Mouse (Mus musculus): ENCODE data around the gene Atp6v1d. TPM values are rescaled to one million over a fixed set of nuclear protein-coding genes. Genes with fewer than 3 reads are reported as not detected.

Gene Atp6v1d
- 30.0 and 31.4 TPM in 2 replicates for polyA plus RNA-seq (2012; rRNA removed)

DNA sequence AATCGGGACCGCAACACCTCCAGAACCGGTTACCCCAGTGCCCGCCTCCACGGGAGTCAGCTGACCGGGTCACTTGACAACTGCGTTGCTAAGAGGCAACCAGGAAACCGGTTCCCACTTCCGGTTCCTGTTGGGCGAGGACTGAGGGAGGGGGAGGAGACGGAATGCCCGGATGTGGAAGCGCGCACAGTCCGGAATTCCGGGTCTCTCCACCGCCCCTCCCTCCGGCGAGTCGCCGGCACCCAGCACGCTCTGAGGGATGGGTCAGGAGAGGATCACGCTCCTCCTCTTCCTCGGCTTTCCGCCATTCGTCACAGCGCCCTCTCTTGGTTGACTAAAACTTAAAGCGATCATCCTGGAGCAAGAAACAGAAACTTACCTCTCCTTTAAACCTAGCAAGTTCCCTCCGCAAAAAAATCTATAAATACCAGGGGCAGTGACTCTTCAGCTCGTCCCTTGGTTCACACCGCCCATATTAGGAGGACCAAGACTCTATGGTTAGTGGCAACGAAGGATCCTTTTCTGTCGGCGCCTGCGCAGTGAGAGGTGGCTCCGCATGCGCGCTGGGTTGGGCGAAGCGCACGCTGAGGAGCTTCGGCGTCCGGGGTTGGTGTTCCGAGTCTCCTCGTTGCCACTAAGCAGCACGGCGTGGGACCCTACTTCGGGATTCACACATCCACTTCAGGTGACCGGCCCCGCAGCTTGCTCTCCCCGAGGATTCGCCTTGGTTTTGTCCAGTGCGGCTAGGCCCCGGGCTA is at the start of gene Atp6v1d, which contains the start of gene Eif2s1:
TSS of gene Atp6v1d (minus strand) at position 143 of the 758 bp plus-strand sequence.
TSS of gene Eif2s1 (plus strand) at position 324 of the 758 bp plus-strand sequence.
- DNase-seq (ENCODE audit: low read depth): peak; percentile 92

DNA sequence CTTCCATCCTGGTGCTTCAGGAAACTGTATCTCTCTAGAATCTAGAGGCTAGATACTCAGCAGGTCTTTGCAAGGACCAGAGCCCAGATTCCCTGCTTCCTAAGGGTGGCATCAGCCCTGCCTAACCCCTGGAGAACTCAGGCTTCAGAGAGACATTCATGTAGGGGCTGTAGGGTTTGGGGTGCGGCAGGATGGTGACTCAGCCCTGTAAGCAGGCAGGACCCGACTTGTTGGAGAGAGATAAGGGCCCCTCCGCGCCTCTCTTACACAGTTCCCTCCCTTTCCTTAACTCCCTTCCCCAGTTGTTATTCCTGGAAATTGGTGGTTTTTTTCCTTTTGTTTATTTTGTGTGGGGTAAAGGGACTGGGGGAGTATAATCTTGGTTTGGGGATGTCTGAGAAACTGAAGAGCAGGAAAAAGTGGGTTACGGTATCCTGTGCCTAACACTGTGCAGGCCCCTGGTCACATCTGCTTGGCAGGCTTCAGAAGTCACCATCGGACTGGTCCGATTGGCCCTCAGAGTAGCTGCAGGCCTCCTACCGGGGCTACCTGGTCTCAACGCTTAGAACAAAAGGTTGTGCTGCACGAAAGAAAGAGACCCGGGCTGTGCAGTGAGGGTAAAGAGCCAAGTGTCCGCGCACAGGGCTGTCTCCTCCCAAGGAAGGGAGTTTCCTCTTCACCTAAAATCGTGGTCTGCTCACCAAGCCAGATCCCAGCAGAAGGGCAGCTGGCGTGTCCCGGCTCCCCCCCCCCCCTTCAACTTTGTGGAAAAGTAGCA is 49.4 kb upstream of the Atp6v1d start:
- DNase-seq (ENCODE audit: low read depth): no peak

DNA sequence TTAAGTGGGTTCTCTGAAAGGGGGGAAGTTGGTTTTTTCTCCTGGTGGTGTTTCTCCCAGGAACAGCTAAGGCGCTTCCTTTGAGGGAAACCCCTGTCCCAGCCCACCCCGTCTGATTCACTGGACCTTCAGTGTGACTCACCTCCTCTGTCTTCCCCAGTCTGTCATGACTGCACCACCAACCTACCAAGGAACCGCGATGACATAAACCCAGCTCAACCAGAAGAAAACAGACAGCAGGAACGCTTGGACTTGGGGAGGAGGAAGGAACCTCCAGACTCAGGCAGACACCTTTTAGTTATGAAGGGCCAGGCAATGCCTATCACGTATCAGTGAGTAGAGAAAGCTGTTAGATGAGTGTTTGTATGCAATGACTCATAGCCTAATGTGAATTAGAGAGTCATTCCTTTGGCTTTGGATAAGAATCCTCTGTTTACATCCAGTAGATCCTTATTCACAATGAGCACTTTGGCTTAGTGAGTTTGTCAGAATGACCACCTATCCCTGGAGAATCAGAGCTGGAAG is 46.7 kb upstream of the Atp6v1d start:
- DNase-seq (ENCODE audit: low read depth): no peak

DNA sequence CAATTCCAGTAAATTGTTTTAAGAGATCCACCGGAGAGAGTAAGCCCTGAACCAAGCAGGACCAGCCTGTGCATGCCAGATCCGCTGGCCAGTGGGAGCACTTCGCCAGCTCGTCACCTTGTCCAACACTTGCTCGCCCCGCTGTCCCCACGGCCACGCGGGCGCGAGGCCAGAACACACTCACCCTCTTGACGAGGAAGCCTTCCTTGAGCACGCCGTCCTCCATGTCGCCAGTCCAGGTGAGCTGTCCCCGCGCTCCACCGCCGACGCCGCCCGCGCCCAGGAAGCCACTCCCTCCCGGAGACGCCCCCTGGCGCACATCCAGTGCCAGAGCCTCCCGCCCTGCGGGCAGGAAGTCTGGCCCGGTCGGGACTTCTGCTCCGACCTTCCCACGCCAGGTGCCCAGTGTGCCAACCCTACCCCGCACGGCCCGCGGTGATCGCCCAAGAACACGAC is 45.3 kb upstream of the Atp6v1d start, which contains the start of gene Plek2:
TSS of gene Plek2 (minus strand) at position 258 of the 456 bp plus-strand sequence.
- DNase-seq (ENCODE audit: low read depth): no peak

DNA sequence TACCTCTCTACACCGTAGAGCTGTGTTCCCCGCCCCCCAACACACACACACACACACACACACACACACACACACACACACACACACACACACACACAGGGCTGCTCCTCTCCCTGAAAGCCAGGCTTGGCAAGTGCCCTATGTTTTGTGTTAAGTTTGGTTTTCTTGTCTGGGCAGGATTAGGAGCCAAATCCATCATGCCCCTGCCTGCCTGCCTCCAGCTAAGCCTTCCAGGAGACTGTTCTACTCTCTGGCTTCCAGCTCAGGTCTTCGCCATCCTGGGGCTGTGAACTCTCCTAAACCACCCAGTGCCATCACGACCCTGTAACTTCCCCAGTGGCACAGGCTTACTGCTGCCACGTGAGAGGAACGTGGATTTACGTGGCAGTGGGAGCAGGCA is 43.1 kb upstream of the Atp6v1d start:
- no peak for DNase-seq (ENCODE audit: low read depth)

DNA sequence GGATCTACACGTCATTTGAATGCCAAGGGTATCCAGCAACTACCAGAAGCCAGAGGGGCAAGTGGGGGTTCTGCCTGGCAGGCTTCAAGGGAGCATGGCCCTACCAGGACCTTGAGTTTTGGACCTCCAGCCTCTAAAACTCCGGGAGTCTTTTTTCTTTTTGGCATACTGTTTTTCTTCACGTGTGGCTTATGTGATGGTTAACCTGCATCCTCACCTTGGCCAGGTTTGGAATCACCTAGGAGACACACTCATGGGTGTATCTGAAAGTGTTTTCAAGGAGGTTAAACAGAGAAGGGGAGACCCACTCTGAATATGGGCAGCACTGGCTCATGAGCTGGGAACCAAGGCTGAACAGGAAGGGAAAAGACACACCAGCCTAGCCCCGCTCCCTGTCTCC is 41.9 kb upstream of the Atp6v1d start:
- no peak for DNase-seq (ENCODE audit: low read depth)

DNA sequence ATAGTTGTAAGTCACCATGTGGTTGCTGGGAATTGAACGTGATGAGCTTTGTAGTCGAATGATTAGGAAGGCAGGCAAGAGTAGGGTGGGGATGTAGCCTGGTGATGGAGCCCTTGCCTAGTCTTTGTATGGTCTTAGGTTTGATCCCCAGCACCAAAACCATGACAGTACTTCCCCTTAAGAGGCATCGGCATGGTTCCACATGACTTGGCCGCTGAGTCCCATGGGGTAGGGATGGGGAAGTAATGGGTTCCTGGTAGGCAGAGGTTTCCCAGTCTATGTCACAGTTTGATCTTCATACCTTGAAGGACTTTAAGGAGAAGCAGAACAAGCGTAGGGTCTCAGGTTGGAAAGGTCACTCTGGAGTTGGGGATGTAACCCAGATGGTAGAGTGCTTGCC is 40.0 kb upstream of the Atp6v1d start:
- no peak for DNase-seq (ENCODE audit: low read depth)

DNA sequence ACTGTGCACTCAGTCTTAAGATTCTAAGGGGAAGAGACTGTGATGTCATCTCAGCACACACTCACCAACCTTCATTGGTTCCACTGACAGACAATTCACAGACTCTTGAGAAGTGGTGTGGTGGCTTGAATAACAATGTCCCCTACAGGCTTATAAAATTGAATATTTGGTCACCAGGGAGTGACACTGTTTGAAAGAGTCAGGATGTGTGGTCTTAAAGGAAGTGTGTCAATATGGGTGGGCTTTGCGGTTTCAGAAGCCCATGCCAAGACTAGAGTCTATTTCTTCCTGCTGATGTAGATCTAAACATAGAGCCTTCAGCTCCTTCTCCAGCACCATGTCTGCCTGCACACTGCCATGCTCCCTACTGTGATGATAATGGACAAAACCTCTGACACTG is 36.4 kb upstream of the Atp6v1d start:
- no peak for DNase-seq (ENCODE audit: low read depth)

DNA sequence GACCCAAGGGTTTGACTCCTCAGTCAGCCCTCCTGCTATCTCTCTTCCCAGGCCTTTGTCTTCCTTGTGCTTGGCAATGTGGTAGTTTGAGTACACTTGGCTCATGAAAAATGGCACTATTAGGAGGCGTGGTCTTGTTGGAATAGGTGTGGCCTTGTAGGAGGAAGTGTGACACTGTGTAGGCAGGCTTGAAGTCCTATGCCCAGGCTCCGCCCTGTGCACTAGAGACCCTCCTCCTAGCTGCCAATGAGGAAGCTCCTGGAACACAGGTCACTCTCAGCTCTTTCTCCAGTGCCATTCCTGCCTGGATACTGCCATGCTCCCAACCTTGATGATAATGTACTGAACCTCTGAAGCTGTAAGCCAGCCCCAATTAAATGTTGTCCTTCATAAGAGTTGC is 29.7 kb upstream of the Atp6v1d start:
- DNase-seq (ENCODE audit: low read depth): no peak

DNA sequence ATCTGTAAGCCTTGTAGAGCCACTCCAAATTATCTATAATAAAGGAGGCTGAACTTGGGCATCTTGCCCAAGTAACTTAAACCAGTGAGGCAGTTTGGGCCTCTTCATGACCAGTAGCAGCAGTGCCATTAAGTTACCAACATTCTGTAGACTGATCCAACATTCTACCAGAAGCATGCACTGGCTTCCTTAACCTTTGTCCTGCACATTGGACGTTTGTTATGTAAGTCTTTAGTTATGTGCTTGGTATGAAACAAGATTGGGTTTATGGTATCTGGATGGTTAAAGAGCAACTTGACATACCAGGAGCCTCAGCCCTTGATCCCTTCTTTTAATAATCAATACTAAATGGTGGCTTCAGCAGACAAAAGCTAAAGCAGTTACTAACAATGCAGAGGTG is 28.6 kb upstream of the Atp6v1d start:
- no peak for DNase-seq (ENCODE audit: low read depth)

DNA sequence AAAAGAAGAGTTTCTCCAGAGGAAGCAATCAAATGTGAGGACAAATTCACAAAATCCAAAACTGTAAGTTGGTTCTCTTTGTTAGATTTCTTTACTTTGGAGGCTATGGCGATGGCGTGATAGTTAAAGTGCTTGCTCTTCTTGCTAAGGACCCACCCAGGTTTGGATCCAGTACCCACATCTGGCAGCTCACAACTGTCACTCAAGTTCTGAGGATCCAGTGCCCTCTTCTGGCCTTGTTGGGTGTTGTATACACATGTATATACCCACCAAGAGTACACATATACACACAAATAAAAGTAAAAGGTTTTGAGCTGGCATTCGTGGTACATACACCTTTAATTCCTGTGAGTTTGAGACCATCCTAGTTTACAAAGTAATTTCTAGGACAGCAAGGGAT is 13.1 kb upstream of the Atp6v1d start:
- DNase-seq (ENCODE audit: low read depth): no peak

DNA sequence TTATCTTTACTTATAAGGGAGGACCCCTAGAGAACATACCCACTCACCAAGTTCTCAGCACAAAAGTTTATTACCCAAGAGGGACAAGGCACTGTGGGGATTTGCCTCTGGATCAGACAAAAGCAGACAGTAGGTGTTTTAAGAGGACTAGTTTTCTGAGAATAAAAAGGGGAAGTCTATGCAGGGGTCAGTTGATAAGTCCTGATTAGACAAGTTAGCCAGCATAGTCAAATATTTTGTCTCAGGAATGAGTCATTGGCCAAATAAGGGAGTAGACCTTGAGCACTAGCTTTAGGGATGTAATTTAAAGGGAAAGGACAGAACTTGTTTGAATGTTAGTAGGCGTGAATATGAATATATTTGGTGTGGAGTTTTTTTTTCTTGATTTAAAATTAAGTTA is 6.7 kb upstream of the Atp6v1d start:
- DNase-seq (ENCODE audit: low read depth): no peak

DNA sequence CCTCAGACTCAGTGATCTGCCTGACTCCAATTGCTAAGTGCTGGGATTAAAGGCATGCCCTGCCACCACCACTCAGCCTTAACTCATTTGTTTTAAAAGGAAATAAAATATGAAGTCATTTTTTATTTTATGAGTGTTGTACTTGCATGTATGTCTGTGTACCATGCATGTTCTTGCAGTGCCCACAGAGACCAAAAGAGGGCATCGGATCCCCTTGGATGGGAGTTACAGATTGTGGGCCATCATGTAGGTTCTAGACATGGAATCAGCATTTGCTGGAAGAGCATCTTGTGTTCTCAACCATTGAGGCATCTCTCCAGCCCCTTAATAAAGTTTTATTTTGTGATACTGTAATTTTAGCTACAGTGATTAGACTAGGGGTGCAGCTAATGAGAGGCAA is 4.0 kb upstream of the Atp6v1d start:
- no peak for DNase-seq (ENCODE audit: low read depth)

DNA sequence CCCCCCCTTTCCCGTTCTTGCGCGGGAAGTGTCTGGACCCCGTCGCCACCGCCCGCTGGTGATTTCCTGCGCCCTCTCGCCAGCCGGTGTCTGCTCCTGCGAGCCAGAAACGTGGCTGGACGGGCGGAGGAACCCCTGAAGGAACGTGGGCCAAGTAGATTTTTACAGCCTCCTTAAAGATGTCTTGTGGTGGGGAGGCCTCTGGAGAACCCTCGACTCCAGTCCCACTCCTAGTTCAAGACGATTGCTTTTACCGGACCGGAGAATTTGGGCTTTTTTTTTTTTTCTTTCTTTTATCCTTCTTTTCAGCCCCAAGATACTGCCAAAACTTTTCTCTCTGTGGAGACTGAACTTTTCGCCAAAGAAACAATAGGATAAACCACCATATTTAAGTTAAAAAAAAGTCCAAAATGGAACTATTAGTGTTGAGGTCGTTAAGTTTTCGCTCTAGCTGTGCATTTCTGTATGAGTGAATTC is 854 bp upstream of the Atp6v1d start:
- no peak for DNase-seq (ENCODE audit: low read depth)

DNA sequence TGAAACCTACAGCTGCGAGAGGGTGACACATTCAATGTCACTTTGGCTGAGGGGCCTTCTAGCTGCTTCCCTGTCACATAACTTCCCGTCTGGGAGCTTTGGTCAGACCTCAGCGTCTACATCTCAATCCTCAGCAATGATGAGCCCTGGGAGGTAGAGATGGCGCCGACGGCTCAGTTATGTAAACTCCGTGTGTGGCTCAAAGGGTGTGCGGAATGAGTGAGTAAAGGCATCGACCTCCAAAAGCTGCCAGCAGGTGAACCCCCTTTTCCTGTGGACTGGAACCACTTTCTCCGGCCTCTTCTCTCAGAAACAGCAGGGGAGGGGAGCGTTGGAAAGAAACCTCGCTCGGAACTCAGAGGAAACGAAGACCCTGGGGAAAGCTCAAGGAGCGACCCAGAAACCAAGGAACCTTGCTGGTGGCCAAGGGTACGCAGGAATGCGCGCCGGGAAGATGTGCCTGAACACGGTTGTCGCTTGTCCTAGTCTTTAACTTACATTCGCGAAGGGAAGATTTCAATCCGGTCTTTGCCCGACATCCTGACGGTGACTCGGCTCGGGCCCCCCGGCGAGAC is 430 bp downstream of the Atp6v1d start:
- no peak for DNase-seq (ENCODE audit: low read depth)

DNA sequence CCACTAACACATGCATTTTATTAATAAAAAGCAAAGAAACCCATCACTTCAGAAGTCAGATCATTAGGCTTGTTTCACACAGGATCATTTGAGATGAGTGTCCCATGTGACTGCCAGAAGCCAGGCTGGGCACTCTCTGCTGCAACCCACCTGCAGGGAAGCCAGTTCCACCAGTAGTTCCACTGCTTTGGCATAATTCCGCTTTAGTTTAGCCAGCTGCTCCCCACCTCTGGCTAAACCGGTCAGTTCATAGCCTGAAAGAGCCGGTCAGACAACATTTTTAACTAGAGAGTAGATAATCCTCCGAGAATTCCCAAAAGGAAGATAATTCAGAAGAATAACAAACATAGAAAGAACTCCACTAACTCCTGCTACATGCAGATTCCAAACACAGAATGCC is 13.2 kb downstream of the Atp6v1d start:
- peak; percentile 80 for DNase-seq (ENCODE audit: low read depth)

DNA sequence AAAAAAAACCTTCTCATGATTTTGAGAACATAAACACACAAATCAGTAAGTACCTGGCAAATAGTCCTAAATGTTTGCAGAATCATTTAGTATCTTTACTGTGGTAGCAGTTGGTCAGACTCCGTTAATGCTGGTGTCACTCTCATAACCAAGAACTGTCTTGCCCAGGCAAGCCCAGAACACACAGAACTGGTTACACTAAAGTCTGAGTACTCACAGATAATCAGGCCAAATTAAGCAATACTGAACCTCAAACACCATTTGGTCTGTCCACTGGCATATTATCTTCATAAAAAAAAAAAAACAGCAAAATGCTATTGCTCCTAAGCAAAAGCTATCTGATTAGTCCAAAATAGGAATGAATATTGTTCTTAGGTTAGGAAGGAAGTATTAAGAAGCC is 19.0 kb downstream of the Atp6v1d start:
- DNase-seq (ENCODE audit: low read depth): peak; percentile 77

DNA sequence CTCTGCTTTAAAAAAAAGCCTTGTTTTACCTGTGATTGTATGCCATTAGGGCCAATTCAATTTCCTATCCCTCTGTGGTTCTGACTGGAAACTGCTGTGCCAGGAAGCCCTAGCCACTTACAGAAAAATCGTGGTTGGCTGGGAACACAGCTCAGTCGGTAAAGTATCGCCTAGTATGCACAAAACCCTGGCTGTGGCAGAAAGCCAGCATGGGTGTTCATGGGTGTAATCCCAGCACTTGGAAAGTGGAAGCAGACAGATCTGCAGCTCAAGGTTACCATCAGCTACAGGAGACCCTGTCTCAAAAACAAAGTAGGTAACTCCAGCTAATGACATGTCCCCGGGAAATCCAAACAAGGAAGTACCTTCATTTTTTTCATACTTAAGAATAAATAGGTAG is 21.5 kb downstream of the Atp6v1d start:
- no peak for DNase-seq (ENCODE audit: low read depth)

DNA sequence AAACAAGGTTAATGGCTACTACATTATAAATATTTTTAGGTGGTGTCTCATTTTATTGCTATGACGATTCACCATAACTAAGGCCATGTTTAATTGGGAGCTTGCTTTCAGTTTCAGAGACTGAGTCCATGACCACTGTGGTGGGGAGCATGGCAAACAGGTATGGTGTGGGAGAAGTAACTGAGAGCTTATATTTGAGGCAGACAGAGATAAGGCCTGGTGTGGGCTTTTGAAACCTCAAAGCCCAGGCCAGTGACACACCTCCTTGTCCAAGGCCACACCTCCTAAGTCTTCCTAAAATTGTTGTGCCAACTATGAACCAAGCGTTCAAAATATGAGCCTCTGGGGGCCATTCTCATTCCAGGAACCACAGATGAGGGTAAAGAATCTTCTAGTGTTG is 26.9 kb downstream of the Atp6v1d start:
- no peak for DNase-seq (ENCODE audit: low read depth)

DNA sequence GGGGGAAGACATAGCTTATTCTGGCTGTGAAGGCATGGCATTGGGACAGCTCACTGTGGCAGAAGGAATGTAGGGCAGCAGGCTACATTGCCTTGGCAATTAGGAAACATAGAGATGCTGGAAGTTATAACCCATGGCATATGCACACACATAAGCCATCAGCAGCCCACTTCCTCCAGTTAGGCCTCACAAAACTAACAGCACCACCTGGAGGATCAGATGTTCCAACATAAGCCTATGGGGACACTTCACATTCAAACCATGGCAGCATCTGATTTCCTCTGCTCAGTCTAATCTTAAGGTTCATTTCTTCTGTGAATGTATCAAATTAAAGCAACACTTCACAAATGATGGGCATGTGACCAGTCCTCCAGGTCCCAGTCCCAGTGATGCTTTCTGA is 47.0 kb downstream of the Atp6v1d start:
- DNase-seq (ENCODE audit: low read depth): no peak

DNA sequence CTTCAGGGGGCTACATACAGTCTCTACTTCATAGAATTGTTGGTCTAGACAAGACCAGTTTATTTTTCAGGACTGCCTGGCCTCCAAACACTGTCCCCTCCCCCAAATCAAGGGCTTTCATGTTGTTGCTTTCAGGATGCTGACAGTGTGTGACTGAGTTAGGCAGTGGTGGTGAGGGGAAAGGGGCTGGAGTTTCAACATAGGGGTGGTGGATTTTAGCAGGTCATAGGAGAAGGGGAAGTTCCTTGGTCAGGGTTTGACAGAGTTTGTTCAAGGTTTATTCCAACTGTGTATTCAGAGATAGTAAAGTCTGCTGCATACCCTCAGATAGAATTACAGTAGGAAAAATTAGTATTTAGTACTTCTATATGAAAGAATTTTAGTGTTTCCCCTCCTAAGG is 59.6 kb downstream of the Atp6v1d start:
- DNase-seq (ENCODE audit: low read depth): no peak

DNA sequence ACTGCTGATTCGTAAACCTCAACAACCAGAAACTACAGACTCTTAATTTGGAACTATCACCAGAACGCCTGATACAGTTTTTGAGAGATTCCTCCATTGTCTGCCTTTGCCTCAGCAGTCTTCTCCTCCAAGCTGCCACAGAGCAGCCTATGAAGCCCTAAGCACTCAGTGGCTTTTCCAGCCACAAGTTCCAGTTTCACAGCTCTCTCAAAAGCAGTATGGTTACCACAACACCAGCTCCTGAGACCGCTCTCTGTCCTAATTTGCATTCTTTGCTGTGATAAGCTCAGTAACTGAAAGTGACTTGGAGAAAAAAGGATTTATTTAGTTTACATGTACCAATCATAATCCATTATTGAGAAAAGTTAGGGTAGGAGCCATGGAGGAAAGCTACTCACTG is 61.4 kb downstream of the Atp6v1d start:
- DNase-seq (ENCODE audit: low read depth): no peak
